Mouse (Mus musculus): ENCODE results near the gene Snap91.

Snap91 gene

DNA sequence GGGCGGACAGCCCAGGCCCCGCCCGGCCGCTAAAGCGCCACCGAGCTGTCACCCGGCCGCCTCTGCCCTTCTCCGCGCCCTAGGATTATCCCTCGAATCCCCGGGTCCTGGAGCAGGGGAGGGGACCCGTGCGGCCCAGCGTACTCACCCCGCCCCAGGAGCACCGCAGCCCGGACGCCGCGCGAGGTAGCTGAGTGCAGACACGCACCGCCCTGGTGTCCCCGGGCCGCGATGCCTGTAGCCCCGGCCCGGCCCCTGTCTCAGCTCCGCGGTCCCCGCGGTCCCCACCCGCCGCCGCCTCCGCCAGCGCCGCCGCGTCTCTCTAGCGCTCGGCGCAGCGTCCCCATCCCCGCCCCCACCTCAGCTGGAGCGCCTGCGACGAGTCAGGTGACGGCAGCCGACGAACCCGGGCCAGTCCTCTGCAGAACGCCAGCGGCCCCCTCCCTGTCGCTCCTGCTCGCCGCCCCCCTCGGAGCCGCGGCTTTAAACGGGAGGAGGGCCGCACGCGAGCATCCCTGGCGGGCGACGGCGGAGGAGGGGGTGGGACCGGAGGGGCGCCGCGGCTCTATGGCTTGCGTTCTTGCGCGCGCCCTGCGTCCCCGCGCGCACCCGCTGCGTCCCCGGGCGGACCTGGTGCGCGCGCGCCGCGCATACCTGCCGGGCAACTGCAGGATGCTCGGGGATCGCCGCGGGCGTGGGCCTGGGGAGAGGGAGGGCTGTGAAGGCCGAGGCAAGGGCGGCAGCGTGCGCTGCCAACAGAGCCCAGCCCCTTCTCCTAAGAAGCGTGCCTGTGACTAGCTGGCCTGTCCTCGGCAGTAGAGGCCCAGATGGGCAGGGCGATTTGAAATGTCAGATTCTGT is at the start of gene Snap91:
Gene Snap91, minus strand, starts transcription at position 542 of the 860 bp plus-strand sequence.
- DNase-seq (ENCODE audit: low spot score) = peak; percentile 67

DNA sequence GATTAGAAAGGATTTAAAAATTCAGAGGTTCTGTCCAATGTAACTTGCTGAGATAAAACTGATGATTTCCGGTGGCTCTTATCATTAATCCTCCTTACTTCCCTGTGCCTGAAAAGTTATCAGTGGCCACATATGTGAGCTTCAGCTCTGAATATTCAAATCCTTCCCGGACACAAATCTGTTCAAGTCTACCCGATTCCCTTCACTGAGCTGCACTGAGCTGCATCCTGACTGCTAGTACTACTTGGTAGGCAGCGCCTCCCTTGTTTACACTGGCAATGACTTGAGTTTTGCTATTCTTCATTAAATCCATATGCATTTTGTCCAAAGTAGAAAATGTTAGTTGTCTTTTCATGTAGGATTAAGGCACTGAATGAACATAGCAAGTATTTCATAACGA is 46.1 kb upstream of the Snap91 start:
- DNase-seq (ENCODE audit: low spot score) = no peak

DNA sequence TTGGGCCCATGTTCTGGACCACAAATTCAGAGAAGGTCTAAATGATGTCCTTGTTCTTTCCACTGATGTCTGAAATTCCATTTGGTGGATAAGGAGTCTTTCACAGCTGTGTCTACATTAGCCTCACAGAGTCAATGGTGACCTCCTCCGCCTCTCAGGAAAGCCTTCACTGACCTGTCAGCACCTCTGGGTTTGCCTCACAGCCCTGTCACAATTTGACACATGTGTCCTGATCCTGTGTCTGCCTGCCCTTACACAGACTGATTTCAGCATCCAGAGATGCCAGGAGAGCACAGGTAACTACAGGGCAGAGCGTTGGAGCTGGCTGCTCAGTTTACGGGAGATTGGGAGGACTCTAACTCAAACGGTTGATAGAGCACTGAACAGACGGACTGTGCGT is 45.2 kb upstream of the Snap91 start:
- peak; percentile 21 for DNase-seq (ENCODE audit: low spot score)

DNA sequence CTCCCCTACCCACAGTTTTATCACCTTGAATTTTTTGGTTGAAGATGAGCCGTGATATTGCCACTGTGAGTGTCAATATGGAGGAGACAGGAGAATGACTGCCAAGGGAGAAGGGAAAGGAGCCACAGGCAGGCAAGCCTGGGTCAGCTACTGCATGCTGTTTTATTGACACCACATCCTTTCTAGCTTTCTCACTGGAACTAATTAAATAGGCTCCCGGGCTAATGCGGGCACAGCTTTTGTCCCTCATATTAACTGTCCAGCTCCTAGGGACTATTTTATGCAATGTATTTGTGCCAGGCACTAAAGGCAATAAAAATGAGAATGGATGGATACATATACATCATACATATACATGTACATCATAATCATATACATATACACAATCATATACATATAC is 42.0 kb upstream of the Snap91 start:
- DNase-seq (ENCODE audit: low spot score) = no peak

DNA sequence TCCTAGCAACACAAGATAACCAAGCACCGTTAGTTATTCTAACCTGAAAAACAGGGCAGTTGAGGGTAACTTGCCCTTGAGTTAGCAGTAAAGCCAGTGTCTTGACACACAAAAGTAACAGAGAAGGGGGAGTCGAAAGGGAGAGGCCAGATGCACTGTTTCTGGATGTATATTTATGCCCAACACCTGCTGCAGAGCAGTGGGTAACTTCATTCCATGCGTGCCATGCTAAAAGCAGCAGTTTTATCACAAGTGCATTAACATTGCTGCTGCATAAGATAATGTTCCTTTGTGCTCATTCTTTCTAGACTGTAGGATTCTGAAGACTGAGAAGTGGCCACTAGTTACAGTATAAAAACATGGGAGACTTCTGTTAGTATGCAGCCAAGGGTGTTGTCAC is 36.1 kb upstream of the Snap91 start:
- no peak for DNase-seq (ENCODE audit: low spot score)

DNA sequence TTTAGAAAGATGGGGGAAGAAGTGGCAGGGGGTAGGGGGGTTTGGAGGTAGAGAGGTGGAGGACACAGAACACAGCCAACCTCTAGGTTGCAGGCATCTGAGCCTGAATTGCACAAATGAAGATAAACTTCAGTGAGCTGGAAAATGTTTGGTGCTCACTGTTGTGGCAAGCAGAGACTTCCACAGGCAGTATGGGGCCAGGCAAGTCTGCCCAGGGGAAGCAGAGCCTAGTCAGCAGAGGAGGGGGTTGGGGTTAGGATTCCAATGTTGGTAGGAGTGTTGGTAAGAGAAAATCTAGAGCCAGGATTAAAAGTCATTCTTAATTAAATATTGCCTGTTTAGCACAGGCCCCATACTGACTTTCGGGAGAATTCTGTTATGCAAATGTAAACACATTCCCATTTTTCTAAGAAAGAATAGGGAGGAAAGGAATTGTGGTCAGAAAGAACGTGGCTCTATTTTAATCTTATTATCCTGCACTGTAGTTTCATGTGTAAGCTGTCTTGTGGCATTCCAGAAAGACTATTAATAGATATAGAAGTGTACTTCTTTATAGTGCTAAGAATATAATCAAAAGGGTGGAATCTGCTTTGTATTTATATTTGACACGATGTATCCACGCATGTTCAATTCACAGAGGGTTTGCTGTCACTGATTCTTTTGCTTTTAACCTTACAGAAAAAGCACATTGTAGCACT is 19.2 kb upstream of the Snap91 start:
- DNase-seq (ENCODE audit: low spot score) = peak; percentile 3

DNA sequence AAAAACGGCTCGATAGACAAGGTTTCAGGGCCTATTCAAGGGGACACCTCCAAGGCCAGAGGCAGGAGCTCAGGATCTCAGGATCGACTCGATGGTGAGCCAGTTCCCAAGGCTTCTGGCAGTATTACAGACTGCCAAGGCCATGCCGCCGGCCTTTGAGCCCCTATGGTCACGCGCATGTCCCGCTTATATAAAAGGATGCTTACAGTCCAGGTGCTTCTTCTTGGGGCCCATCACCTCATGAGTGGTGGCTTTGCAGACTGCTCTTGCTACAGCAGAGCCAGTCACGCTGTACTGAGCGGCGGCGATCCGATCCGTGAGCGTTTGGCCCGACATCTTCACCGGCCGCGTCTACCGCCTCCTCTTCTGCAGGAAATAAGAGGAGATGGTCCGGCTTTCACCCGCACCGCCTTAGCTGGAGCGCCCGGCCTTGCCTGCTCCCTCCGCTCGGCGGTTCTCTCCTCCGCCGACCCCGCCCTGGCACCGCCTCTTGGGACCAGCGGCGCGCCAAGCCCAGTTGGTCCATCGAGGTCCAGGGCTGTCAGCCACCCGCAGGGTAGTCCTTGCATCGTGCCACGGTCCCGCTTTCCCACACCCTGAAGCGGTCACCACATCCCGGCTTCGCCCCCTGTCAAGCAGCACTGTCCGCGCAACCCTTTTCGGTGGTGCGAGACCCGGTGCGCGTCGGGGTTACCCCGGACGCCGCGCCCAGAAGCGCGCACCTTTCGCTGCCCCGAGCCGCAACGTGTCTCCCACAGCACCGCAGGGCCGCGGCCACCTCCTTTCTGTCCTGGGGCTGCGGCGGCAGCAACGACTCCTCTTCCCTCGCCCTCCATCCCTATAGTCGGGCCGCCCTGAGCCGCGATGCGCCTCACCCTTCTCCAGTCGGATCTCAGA is 990 bp downstream of the Snap91 start:
- peak; percentile 44 for DNase-seq (ENCODE audit: low spot score)

DNA sequence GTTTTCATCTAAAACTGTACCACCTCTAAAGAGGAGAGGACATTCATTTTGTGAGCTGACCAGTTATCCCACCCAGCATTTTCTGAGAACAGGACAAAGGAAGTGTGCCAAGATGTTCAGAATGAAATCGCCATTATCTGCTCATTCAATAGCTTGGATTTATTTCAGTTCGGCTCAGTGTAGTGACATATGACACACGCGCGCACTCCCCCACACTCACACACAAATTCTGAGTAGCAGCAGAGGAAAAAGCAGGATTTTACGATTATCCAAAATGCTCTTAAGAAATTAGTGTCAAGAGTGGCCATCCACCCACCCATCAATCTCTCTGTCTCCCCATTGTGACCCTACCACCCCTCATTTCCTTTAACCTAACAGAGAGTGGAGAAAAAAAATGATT is 1.7 kb downstream of the Snap91 start:
- peak; percentile 4 for DNase-seq (ENCODE audit: low spot score)

DNA sequence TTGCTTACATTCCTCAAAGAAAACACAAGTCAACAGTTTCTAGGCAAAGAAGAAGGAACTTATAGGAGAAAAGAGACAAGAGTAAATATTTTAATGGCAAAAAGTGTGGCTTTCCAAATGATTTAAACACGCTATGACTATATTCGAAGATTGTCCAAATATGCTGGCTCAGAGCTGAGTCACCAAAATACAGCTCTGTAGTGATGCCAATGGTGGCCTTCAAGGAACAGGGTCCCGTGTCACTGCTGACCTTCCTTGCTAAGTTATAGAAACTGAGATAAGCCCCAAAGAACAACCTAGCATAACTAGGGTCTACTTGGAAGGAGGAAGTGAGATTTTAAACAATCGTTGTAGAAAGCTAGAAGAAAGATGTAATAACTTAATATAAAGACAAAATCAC is 6.8 kb downstream of the Snap91 start:
- DNase-seq (ENCODE audit: low spot score) = no peak

DNA sequence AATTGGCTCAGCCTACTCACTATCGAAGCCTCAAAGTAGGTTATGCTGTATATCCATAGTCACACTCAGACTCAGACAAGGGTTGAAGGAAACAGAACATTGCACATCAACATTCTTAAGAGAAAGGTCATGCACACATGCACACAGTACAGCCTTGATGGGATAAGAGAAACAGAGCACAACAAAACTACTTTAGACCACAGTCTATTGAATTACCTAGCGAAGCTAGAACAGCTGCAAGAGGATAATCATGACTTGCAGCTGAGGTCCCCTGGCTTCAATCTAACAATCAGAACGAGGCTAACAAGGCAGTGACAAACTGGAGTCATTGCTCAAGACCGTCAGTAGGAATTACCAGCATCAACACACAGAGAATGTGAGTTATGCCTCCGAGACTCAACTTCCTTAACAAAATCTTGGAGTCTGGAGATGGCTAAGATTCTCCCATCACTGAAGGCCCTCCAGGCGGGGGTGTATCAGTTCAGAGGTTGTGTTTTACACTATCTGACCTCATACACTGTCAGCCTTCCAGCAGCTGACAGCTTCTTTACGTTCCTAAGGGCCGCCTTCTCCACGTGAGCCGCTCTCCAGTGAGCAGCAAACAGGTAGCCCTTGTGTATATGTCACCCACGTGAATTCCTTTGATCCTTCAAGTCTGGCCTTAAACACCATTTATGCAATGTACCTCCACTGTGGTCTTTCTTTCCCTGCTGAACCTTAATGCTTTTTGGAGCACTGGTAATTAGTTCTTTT is 10.7 kb downstream of the Snap91 start:
- DNase-seq (ENCODE audit: low spot score) = peak; percentile 3

DNA sequence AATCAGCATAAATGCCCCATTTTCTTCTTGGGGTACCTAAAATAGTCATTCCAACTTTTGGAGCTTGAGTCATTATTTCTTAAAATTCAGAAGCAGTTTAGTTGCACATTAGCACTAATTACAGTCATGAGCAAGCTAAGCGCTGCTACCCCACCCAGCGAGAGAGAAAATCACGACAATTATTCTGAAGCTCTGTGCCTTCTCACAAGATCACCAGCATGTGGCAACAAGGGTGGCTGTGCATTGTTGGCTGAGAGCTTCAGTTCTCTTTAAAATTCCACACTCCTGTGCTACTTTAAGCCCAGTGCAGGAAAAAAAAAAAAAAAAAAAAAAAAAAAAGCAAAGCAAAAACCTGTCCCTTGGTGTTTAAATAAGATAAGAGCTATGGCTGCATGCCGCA is 22.4 kb downstream of the Snap91 start:
- no peak for DNase-seq (ENCODE audit: low spot score)

DNA sequence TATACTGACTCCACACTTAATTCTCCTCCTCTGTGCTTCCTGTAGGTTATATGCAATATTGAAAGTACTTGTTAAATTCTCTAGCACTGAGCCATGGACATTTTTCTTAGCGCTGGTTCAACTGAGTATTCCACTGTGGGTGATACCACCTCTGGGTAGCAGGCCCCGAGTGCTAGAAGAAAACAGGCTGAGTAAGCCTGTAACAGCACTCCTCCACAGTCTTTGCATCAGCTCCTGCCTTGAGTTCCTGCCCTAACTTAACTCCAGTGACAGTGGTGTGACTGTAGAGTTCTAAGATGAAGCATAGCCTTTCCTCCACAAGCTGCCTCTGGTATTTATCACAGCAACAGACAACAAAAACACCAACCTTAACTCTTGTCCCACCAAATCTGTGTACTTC is 22.8 kb downstream of the Snap91 start:
- DNase-seq (ENCODE audit: low spot score) = no peak

DNA sequence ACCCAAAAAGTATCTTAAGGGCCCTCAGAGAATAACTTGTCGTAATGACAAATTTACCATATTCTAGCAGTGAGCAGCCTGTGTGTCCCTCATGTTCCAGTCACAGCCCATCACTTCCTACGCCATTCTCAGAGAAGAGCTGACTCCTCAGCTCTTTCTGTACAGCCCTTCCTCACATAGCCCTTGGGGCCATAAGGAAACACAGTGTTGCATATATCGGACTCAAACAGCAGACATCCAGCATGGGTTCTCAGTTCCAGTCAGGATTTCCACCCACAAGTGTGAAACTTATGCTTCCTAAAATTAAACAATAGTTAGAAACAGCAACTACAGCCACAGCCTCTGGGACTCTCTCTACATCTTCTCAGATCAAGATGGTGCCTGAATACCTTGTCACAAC is 27.6 kb downstream of the Snap91 start:
- DNase-seq (ENCODE audit: low spot score) = no peak

DNA sequence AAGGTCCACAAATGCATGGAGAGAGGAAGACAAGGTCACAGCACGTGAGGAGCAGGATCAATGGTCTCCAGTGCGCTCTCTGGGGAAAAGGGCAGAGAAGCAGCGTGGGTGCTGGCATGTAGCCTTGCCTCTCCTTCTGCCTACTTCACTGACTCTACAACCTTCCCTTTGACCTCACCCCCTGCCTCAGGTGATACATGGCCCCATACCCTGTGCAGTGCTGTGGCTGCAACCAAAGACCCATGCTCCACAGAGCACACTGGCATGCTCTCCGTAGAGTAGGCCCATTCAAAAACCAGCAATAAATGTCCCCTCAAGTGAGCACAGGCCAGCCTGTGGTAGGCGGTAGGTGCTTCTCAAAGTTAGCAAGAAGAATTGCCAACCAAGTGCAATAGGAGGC is 28.8 kb downstream of the Snap91 start:
- DNase-seq (ENCODE audit: low spot score) = no peak

DNA sequence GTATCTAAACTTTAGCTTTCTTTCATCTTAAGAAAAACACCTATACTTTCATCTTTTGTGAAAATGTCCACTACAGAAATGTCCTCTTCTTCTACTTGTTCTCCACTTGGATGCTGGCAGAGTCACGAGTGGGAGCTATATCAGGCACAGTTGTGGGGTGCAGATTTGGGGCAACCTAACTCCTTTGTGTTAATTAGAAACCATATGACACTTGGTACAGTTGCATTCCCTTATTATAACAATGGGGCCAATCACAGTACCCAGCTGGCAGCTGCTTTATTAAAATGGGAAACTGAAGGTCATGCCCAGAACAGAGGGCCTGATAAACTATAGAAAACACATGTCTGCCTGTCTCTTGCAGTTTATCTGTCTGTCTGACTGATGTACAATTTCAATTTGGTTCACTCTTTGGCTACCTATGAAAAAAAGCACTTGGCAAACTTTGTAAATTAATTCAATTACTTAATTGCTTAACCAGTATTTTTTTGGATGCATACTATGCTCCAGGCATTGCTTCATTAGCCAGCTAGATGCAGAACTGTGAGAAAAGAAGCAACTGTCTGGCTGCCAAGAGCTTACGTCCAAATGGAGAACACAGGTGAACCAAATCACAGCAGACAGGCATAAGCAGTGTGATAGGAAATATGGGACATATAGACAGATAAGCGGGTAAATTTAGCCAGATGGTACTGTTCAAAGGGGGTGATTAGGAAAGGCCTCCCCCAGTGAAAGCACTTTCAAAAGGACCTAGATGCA is 29.8 kb downstream of the Snap91 start:
- DNase-seq (ENCODE audit: low spot score) = no peak

DNA sequence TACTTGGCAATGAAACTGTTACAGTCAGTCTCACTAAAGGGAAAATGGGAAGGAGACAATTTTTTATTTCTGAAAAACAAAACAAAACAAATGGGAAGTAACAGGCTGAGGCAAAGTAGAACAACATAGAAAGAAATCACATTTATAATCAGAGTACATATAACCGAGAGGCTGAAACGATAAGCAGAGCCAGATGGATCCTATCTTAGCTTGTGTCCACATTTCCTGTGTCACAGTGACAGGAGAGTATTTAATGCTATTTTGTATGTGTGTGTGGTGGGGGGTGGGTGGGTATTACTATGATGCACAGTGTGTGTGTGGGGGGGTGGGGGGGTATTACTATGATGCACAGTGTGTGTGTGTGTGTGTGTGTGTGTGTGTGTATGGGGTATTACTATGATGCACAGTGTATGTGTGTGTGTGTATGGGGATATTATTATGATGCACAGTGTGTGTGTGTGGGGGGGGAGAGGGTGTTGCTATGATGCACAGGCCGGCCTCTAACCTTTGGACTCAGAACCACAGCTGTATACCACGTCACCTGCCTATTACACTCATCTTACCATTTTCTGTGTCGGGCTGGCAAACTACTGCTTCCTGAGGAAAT is 36.6 kb downstream of the Snap91 start:
- no peak for DNase-seq (ENCODE audit: low spot score)

DNA sequence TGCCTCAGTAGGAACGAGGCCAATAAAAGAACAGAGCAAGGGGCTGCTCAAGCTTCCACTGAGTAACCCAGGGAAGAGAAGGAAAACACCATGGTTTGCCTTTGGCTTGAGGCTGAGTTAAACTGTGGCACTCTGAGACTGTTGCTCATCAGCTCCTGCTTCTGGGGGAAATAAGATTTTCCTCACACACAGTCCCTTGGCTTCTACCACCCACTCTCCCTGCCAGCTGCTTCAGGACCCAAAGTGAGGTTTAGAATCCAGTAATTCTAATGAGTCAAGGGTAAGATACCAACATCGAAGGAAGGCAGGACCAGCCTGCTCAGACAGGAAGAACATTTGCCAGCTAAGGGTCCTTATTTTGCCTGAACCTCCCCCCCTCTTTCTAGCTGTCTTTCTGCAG is 50.7 kb downstream of the Snap91 start:
- no peak for DNase-seq (ENCODE audit: low spot score)

DNA sequence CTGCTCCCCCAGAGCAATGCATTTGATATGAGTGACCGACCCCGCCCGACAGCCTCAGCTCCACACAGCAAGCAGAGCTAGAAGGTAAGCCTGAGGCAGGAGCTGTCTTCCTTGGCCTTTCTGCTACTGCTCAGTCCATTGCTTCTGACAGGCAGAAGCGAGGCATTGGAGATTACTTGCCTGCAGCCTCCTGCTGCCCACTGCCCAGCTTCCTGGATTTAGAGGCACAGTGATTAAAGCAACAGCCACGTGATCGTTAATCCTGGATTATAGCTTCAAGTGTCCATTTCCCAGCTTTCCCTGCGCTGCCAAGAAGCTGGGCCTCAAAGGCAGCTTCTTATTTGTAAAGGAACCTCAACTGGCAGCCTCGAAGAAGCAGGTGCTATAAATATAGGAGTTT is 51.4 kb downstream of the Snap91 start:
- peak; percentile 22 for DNase-seq (ENCODE audit: low spot score)

DNA sequence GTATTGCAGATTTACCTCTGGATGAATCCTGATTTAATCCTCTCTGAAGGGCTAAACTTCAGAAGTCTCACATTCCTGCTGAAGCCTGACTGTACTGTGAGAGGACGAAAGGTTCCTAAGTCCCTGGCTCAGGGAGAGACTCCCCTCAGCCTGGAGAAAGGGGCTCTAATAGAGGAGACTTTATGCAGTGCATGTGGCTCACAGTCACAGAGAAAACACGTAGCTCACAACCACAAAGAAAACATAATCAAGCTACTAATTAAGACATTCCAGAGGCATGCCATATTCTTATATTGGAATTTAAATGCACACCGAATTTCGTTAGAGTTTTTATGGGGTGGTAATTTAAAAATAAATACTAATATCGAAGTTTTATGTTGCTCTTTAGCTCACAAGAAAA is 61.1 kb downstream of the Snap91 start:
- no peak for DNase-seq (ENCODE audit: low spot score)

DNA sequence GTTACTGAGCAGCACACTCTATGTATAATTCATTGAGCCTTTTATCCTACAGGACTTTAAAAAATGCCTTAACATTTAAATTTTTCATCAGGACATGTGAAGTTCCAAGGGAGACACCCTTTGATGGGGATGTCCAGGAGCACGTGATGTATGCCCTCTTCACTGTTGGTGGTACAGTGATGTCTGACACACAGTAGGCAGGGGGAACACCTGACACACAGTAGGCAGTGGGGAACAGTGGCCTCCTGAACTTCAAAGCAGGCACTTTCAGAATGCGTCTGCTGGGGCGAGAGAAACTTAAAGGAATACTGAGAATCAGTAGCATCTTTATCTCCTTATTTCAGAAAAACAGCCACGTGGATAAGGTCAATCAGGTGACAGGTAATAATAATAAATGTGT is 62.8 kb downstream of the Snap91 start:
- no peak for DNase-seq (ENCODE audit: low spot score)

DNA sequence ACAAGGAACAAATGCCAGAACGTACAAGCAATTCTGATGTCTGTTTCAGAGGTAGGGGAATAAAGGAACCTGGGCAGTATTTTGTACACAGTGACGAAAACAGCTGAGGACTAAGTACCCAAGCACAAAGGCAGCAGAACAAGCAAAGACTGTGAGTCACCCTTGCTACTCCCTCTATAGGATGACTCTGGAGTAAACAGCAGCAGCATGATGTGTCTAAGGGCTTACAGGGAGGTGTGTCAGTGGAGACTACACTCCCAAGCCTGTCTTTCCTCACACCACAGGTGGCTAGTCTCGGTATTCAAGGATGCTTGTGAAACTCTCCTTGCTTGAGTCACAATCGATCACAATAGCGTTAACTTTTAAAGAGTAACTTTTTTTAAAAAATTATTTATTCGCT is 66.1 kb downstream of the Snap91 start:
- DNase-seq (ENCODE audit: low spot score) = no peak
